Mouse (Mus musculus) lung, adult 2 months (tissue): ENCODE results near the gene Hip1r. TPM values are rescaled to one million over a fixed set of nuclear protein-coding genes. Genes with fewer than 3 reads are reported as not detected.
A peak's percentile ranks its signal among the peaks of the same experiment; 100 is the strongest.

ENCODE experiments used
- DNase-seq: peaks from one replicate; pipeline ENCODE4 v3.0.0; 2022
- H3K4me1 ChIP-seq: fragments of 200-500 bp; 2 replicates; pipeline ENCODE4 v1.6.1; 2011; ENCODE audit warnings: low read length; ENCODE audit not compliant: control insufficient read depth, insufficient read depth
- H3K4me3 ChIP-seq: fragments of 200-500 bp; replicated peaks from 2 replicates; pipeline ENCODE3; 2011; ENCODE audit warnings: low read depth, mild to moderate bottlenecking, control low read depth, low read length; ENCODE audit errors: extremely low read depth
- CTCF ChIP-seq: fragments of 200-500 bp; IDR thresholded peaks from 2 replicates; pipeline ENCODE4 v1.5.1; 2011; ENCODE audit warnings: mild to moderate bottlenecking, low read length, control low read depth; ENCODE audit not compliant: insufficient read depth
- POLR2A ChIP-seq: fragments of 200-500 bp; IDR thresholded peaks from 2 replicates; pipeline ENCODE4 v1.6.1; 2011; ENCODE audit warnings: low read depth, mild to moderate bottlenecking, control low read depth, low read length, borderline replicate concordance; ENCODE audit errors: extremely low read depth
- WGBS: fragments of 180-500 bp; shearing (Covaris S2); methylation state at CpG from one replicate; pipeline ENCODE4 v1.1.7; 2018; 5-methylcytosine and 5-hydroxymethylcytosine counted together
- polyA plus RNA-seq: library from polyadenylated mRNA; depleted of rRNA; stranded (reverse); fragments of >200 nt; gene quantifications from 2 replicates; pipeline ENCODE4 v1.2.3, GENCODE M21; 2012

Gene Hip1r
- polyA plus RNA-seq, 1 experiment, result 36.4 TPM

DNA sequence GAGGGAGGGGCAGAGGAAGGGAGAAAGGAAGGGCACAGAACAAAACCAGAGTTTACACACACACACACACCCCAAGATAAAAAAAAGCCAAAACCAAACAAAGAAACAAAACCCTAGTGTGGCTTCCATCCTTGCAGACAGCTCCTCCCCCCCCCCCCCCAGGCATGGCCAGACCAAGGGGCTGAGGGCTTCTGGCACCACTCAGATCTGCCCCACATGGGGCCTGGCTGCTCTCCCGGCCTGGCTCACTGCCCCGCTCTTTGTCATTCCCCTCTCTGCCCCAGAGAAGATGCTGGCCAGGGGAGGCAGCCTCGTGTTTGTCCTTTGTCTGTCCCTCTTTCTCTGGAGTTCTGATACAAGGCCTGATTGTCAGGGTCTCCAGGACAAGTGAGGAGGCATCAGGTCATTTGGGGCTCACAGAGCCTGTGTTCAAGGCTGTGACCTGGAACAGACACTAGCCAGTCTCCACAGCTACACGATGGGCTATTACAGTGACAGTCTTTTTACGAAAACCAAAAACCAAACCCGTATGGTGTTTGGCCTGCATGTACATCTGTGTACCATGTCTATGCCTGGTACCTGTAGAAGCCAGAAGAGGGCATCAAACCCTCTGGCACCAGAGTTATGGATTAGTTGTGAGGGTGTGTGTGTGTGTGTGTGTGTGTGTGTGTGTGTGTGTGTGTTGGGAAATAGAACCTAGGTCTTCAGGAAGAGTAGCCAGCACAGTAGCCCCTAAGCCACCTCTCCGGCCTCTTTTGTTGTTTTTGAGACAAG lies 20.0 kb downstream of the Hip1r start:
- Histone ChIP-seq H3K4me3 (no peak overlapping the region), H3K4me1 (peaks cover 23% of the 10 kb centered on the region)
- no peak for DNase-seq
- no peak for TF ChIP-seq POLR2A
- no peak for TF ChIP-seq CTCF
- 73% methylated on average over 7 of the region's 7 CpGs for WGBS

DNA sequence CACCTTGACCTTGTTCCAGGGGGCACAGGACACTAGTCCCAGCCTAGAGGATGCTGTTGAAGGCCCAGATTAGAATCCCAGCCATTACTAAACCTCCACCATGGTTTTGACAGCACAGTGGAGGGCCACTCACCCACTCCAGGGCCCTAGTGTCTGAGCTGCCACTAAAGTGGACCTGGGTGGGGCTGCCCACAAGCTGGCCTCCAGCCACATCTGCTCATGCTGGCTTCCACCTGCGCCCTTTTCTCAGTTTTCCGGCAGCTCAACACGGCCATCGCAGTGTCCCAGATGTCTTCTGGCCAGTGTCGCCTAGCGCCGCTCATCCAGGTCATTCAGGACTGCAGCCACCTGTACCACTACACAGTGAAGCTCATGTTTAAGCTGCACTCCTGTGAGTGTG lies 21.0 kb downstream of the Hip1r start:
- no peak overlapping the region for H3K4me3 ChIP-seq
- DNase-seq, result peak; percentile 57
- peaks cover 23% of the 10 kb centered on the region for H3K4me1 ChIP-seq
- WGBS, result 86% methylated on average over 7 of the region's 7 CpGs
- TF ChIP-seq CTCF, result no peak
- TF ChIP-seq POLR2A, result no peak

DNA sequence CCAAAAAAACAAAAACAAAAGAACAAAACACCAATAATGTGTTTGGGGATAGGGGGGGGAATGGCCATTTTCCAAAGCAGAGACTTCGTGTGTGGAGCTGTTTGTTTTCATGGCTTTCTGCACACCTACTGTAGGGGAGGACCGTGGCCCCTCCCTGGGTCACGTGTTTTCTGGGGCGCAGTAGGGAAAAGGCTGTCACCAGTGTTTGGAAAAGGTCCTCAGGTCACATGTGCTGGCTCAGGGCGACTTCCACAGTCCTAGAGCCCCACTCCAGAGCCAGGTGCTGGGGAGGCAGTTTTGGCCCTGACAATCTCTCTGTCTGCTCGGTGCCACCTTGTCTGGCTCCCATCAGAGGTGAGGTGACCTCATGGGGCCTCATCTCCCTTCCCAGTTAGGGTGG lies 22.0 kb downstream of the Hip1r start:
- DNase-seq, result no peak
- TF ChIP-seq CTCF (no peak), POLR2A (no peak)

DNA sequence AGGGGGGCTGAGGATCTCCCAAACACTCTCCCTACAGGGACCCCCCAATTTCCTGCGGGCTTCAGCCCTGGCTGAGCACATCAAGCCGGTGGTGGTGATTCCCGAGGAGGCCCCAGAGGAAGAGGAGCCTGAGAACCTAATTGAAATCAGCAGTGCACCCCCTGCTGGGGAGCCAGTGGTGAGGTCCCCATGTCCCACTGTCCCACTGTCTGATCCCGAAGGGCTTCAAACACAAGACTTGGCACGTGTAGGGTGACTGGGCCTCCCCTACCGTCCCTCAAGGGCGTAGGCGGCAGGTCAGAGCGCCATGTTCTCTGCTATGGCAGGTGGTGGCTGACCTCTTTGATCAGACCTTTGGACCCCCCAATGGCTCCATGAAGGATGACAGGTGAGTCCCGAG lies 22.8 kb downstream of the Hip1r start:
- WGBS, result 83% methylated on average over 10 of the region's 10 CpGs
- H3K4me3 ChIP-seq, result no peak overlapping the region
- TF ChIP-seq CTCF (no peak), POLR2A (no peak)
- no peak for DNase-seq
- H3K4me1 ChIP-seq, result peaks cover 13% of the 10 kb centered on the region

More for the DNA sequence above, 22.0 kb downstream of the Hip1r start:
- Histone ChIP-seq H3K4me1 (peaks cover 18% of the 10 kb centered on the region), H3K4me3 (no peak overlapping the region)
- 64% methylated on average over 6 of the region's 6 CpGs for WGBS

DNA sequence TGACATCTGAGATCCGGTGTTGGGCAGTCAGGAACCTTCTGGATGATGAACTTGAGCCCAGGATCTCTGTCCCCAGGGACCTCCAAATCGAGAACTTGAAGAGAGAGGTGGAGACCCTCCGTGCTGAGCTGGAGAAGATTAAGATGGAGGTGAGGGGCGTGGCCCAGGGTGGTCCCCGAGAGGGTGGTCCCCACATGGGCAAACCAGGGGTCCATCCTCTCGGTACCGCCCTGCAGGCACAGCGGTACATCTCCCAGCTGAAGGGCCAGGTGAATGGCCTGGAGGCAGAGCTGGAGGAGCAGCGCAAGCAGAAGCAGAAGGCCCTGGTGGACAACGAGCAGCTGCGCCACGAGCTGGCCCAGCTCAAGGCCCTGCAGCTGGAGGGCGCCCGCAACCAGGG lies 23.3 kb downstream of the Hip1r start:
- WGBS, result 90% methylated on average over 14 of the region's 14 CpGs
- TF ChIP-seq CTCF (no peak), POLR2A (no peak)
- Histone ChIP-seq H3K4me1 (peaks cover 8% of the 10 kb centered on the region), H3K4me3 (no peak overlapping the region)
- DNase-seq, result no peak

DNA sequence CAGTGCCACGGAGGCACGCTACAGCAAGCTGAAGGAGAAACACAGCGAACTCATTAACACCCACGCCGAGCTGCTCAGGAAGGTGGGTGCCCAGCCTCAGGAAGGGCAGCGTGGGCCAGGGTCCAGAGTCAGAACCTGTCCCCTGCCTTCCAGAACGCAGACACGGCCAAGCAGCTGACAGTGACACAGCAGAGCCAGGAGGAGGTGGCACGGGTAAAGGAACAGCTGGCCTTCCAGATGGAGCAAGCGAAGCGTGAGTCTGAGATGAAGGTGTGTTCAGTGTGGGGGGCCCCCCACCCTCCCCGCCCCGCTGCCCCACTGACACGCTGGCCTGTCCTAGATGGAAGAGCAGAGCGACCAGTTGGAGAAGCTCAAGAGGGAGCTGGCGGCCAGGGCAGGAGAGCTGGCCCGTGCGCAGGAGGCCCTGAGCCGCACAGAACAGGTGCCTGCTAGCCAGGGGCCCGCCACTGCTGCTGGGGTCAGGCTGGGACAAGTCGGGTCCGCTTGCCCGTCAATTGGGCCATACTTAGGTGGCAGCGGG lies 23.9 kb downstream of the Hip1r start:
- WGBS, result 88% methylated on average over 24 of the region's 24 CpGs
- Histone ChIP-seq H3K4me1 (peaks cover 4% of the 10 kb centered on the region), H3K4me3 (no peak overlapping the region)
- no peak for TF ChIP-seq POLR2A
- TF ChIP-seq CTCF, result no peak
- no peak for DNase-seq

DNA sequence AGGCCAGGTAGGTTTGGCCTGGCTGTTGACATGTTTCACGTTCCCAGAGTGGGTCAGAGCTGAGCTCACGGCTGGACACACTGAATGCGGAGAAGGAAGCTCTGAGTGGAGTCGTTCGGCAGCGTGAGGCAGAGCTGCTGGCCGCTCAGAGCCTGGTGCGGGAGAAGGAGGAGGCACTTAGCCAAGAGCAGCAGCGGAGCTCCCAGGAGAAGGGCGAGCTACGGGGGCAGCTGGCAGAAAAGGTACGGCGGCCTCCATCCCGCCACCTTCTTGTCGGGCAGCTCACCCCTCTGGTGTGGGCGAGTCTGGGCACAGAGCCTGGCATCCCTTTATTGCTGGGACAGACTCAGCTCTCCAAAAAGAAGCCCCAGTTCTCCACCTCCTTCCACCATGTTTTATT lies 24.4 kb downstream of the Hip1r start:
- no peak for DNase-seq
- 73% methylated on average over 16 of the region's 16 CpGs for WGBS
- Histone ChIP-seq H3K4me3 (no peak overlapping the region), H3K4me1 (no peaks in the 10 kb centered on the region)
- TF ChIP-seq POLR2A, result no peak
- no peak for TF ChIP-seq CTCF

DNA sequence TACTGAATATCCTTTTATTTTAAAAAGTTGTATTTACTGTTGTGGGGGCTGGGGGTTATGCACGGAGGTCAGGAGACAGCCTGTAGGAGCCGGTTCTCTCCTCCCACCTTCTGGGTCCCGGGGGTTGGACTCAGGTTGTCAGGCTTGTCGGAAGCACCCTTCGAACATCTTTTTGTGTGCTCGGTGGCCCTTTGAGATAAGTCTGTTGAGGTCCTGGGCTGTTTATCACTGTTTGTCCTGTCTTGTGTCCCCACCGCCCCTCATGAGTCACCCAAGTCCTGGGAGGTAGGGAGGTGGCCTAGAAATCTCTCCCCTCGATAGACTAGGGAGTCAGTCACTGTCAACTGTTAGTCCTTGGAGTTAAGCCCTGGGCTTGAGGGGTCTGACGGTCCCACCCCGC lies 24.9 kb downstream of the Hip1r start:
- DNase-seq, result no peak
- H3K4me3 ChIP-seq, result no peak overlapping the region
- 68% methylated on average over 10 of the region's 10 CpGs for WGBS
- H3K4me1 ChIP-seq, result no peaks in the 10 kb centered on the region
- no peak for TF ChIP-seq POLR2A
- no peak for TF ChIP-seq CTCF

DNA sequence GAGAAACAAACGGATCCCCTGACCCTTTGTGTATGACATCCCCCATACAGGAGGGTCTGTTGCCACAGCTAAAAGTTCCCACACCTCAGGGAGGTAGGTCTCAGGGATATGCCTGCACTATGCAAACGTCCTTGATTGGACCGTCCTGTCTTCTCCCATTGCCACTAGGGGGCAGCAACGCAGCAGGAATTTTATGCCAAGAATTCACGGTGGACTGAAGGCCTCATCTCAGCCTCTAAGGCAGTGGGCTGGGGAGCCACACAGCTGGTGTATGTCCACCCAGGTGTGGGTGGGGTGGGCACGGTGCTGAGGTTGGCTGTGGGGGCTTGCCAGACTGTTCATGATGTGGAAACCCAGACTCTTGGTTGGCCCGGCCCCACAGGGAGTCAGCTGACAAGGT lies 27.4 kb downstream of the Hip1r start:
- Histone ChIP-seq H3K4me3 (no peak overlapping the region), H3K4me1 (no peaks in the 10 kb centered on the region)
- DNase-seq, result peak; percentile 89
- WGBS, result 12% methylated on average over 7 of the region's 7 CpGs
- TF ChIP-seq CTCF (peak; percentile 97), POLR2A (no peak)

DNA sequence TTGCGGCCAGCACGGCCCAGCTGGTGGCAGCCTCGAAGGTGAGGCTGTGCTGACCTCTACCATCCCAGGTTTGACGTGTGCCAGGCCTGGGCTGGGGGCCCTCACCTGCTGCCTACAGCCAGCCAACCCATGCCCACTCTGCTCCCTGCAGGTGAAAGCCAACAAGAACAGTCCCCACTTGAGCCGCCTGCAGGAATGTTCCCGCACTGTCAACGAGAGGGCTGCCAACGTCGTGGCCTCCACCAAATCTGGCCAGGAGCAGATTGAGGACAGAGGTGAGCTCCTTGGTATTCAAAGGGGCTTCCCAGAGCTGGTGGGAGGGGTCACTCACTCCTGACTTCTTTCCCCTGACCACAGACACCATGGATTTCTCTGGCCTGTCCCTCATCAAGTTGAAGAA lies 27.8 kb downstream of the Hip1r start:
- H3K4me1 ChIP-seq, result no peaks in the 10 kb centered on the region
- H3K4me3 ChIP-seq, result no peak overlapping the region
- 51% methylated on average over 9 of the region's 9 CpGs for WGBS
- TF ChIP-seq CTCF, result no peak
- TF ChIP-seq POLR2A, result no peak
- no peak for DNase-seq
